Mouse (Mus musculus) liver, embryonic 13.5 days (tissue): ENCODE data around the gene Ppp1r36. TPM values are rescaled to one million over a fixed set of nuclear protein-coding genes. Genes with fewer than 3 reads are reported as not detected.

Source experiments
- ATAC-seq: fragments of 200-750 bp; cut with Nextera tagmentation; 2 replicates; pipeline ENCODE4 v1.8.0; 2017; ENCODE audit warnings: low read depth, mild to moderate bottlenecking, moderate number of reproducible peaks, moderate library complexity
- DNase-seq: peaks from one replicate; pipeline ENCODE4 v3.0.0; 2022
- H3K27ac ChIP-seq: fragments of 300-500 bp; sonication (generic); 2 replicates; pipeline ENCODE4 v1.5.1; 2015; ENCODE audit warnings: moderate library complexity, mild to moderate bottlenecking, inconsistent platforms
- H3K27me3 ChIP-seq: fragments of 300-500 bp; sonication (generic); 2 replicates; pipeline ENCODE4 v1.6.1; 2015; ENCODE audit warnings: mild to moderate bottlenecking, inconsistent platforms
- H3K36me3 ChIP-seq: fragments of 300-500 bp; sonication (generic); 2 replicates; pipeline ENCODE4 v1.6.1; 2015; ENCODE audit warnings: mild to moderate bottlenecking, inconsistent platforms
- H3K4me1 ChIP-seq: fragments of 300-500 bp; sonication (generic); replicated peaks from 2 replicates; pipeline ENCODE4 v1.6.1; 2015; ENCODE audit warnings: inconsistent platforms
- H3K4me2 ChIP-seq: fragments of 300-500 bp; sonication (generic); 2 replicates; pipeline ENCODE4 v1.6.1; 2015; ENCODE audit warnings: inconsistent platforms, mild to moderate bottlenecking, moderate library complexity
- H3K4me3 ChIP-seq: fragments of 300-500 bp; sonication (generic); replicated peaks from 2 replicates; pipeline ENCODE4 v1.5.1; 2015; ENCODE audit warnings: mild to moderate bottlenecking, inconsistent platforms
- H3K9ac ChIP-seq: fragments of 300-500 bp; sonication (generic); 2 replicates; pipeline ENCODE4 v1.6.1; 2015; ENCODE audit warnings: mild to moderate bottlenecking, inconsistent platforms
- H3K9me3 ChIP-seq: fragments of 300-500 bp; sonication (generic); replicated peaks from 2 replicates; pipeline ENCODE4 v1.6.1; 2016; ENCODE audit warnings: inconsistent platforms
- WGBS: fragments of 180-500 bp; shearing (Covaris S2); methylation state at CpG from one replicate; pipeline ENCODE4 v1.1.7; 2015; ENCODE audit not compliant: insufficient replicate concordance; 5-methylcytosine and 5-hydroxymethylcytosine counted together
- polyA plus RNA-seq: library from polyadenylated mRNA; unstranded; fragments of >200 nt; fragmentation: Nextera tagmentation; extraction: Ambion mirVana; gene quantifications from 2 replicates; pipeline ENCODE4 v1.2.1, GENCODE M21; 2015

The Ppp1r36 gene
- polyA plus RNA-seq, 1 experiment from 2014 or later = not detected

DNA sequence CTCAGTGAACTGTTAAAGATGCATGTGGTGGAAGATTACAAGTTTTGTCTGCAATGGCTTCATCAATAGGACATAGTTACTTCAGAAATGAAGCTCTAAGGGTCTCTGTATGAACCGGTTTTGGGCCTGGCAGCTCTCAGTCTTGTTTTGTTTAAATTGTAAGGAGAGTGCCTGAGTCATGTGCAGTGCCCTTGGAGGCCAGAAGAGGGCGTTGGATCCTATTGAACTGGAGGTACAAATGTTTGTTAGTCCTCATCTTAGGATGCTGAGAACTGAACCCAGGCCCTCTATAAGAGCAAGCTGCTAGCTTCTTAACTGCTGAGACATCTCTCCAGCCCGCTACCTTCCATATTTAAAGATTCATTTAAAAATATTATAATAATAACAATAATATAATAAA lies 15.7 kb upstream of the Ppp1r36 start:
- no peak overlapping the region for H3K27ac ChIP-seq
- no peak overlapping the region for H3K4me3 ChIP-seq
- H3K4me1 ChIP-seq = peaks cover 37% of the 10 kb centered on the region
- H3K9ac ChIP-seq = no peak overlapping the region
- ATAC-seq = no peak
- WGBS = 57% methylated on average over 3 of the region's 3 CpGs
- H3K36me3 ChIP-seq = no peaks in the 10 kb centered on the region
- H3K9me3 ChIP-seq = no peaks in the 10 kb centered on the region
- no peak for DNase-seq
- H3K4me2 ChIP-seq = no peak overlapping the region
- H3K27me3 ChIP-seq = peaks cover 27% of the 10 kb centered on the region

DNA sequence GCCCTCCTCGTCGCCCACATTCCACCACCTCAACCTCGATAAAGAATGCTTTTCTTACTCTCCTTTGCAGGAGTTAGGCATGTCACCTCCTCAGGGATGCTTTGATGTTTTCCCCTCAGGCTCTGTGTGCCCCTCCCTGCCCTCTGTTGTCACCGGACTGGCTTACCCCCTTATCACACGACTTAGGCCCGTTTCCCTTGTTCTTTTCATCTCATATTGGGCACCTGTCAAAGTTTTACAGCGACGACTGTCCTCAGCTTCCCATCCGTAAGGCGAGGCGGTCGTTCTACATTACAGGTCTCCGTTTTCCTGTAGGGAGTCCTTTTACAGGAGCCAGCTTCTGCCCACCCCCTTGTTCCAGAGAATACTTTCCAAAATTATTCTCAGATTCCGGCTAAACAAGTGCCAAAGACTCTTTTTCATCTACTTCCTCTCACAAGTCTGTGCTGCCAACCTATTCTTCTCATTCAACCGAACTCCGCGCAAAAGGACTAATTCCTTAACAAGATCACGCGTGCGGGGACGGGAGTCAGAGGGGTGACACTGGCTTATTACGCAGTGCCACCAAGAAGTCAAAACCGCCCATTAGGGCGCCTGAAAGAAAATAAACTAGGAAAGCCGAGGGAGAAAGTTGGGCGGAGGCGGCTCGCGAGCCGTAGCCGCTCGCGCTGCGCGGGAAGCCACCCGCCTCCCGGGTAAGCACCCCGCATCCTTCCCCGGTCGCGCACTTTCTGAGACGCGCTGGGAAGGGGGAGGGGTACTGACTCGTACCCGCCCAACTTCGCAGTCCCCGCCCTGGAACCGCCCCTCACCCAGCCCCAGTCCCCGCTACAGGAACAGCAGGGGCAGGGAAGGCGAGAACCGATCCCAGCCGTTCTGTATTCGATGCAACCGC lies 14.1 kb upstream of the Ppp1r36 start:
- ATAC-seq (peak; percentile 86), DNase-seq (peak; percentile 34)
- Histone ChIP-seq H3K4me1 (peaks cover 37% of the 10 kb centered on the region), H3K27ac (peak overlapping the region; percentile 84), H3K4me3 (peak overlapping the region; percentile 75), H3K27me3 (peaks cover 40% of the 10 kb centered on the region), H3K4me2 (peak overlapping the region; percentile 93), H3K9ac (peak overlapping the region; percentile 77), H3K9me3 (no peaks in the 10 kb centered on the region), H3K36me3 (no peaks in the 10 kb centered on the region)
- 1% methylated on average over 54 of the region's 54 CpGs for WGBS

DNA sequence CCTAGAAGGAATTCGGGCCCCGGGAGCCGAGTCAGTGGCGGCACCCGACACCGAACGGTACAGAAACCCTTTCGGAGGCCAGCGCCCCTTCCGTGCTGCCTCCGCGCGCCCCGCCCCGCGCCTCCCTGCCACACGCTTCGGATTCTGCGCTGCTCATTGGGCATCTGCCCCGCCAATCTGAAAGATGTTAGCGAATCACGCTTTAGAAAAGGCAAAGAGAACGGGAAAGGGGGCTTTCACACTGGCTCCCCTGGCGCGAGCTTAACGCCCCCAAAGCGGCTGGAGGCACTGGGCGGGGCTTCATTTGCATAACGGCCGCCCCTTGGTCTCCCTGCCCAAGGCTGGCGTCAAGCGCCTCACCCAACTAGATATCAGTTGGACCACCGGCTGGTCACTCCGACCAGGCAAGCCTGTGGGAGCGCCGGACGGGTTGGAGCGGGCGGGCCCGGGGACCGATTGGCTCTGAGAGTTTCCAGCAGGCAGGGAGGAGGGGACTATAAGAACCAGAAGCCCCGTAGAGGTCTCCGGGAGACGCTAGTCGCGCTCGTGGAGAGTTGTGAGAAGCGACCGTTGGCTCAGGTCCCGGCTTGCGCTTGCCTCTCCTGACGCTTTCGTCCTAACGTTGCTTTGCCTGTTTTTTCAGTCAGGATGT lies 13.3 kb upstream of the Ppp1r36 start, which contains the start of gene Hspa2:
Gene Hspa2, plus strand, starts transcription at position 291 of the 652 bp plus-strand sequence.
- ATAC-seq (peak; percentile 89), DNase-seq (peak; percentile 98)
- H3K9me3 ChIP-seq = no peaks in the 10 kb centered on the region
- H3K4me3 ChIP-seq = peak within 1 kb of the TSS; percentile 75
- WGBS = under 1% methylated on average over 54 of the region's 54 CpGs
- peak within 1 kb of the TSS; percentile 84 for H3K27ac ChIP-seq
- peak within 1 kb of the TSS; percentile 93 for H3K4me2 ChIP-seq
- H3K27me3 ChIP-seq = peaks cover 47% of the 10 kb centered on the region
- peaks cover 37% of the 10 kb centered on the region for H3K4me1 ChIP-seq
- H3K36me3 ChIP-seq = no peaks in the 10 kb centered on the region
- H3K9ac ChIP-seq = peak within 1 kb of the TSS; percentile 77

DNA sequence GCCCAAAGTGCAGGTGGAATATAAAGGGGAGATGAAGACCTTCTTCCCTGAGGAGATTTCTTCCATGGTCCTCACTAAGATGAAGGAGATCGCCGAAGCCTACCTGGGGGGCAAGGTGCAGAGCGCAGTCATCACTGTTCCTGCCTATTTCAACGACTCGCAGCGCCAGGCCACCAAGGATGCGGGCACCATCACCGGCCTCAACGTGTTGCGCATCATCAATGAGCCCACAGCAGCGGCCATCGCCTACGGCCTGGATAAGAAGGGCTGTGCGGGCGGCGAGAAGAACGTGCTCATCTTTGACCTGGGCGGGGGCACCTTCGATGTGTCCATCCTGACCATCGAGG lies 12.5 kb upstream of the Ppp1r36 start:
- Histone ChIP-seq H3K9me3 (no peaks in the 10 kb centered on the region), H3K4me1 (peaks cover 37% of the 10 kb centered on the region), H3K4me3 (peak overlapping the region; percentile 75), H3K9ac (peak overlapping the region; percentile 77), H3K27me3 (peaks cover 49% of the 10 kb centered on the region), H3K27ac (no peak overlapping the region), H3K4me2 (peak overlapping the region; percentile 93), H3K36me3 (no peaks in the 10 kb centered on the region)
- 10% methylated on average over 20 of the region's 20 CpGs for WGBS
- DNase-seq = no peak
- ATAC-seq = no peak

DNA sequence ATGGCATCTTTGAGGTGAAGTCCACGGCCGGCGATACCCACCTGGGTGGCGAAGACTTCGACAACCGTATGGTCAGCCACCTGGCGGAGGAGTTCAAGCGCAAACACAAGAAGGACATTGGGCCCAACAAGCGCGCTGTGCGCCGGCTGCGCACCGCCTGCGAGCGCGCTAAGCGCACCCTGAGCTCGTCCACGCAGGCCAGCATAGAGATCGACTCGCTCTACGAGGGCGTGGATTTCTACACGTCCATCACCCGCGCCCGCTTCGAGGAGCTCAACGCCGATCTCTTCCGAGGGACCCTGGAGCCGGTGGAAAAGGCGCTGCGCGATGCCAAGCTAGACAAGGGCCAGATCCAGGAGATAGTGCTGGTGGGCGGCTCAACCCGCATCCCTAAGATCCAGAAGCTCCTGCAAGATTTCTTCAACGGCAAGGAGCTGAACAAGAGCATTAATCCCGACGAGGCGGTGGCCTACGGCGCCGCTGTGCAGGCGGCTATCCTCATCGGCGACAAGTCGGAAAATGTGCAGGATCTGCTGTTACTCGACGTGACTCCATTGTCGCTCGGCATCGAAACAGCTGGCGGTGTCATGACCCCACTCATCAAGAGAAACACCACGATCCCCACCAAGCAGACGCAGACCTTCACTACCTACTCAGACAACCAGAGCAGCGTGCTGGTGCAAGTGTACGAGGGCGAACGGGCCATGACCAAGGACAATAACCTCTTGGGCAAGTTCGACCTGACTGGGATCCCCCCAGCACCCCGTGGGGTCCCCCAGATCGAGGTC lies 12.0 kb upstream of the Ppp1r36 start:
- Histone ChIP-seq H3K27me3 (peaks cover 49% of the 10 kb centered on the region), H3K36me3 (no peaks in the 10 kb centered on the region), H3K27ac (no peak overlapping the region)

DNA sequence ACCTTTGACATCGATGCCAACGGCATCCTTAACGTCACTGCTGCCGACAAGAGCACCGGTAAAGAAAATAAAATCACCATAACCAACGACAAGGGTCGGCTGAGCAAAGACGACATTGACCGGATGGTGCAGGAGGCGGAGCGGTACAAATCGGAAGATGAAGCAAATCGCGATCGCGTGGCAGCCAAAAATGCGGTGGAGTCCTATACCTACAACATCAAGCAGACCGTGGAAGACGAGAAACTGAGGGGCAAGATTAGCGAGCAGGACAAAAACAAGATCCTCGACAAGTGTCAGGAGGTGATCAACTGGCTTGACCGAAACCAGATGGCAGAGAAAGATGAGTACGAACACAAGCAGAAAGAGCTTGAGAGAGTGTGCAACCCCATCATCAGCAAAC lies 11.4 kb upstream of the Ppp1r36 start:
- DNase-seq = no peak
- H3K36me3 ChIP-seq = no peaks in the 10 kb centered on the region
- peak overlapping the region; percentile 93 for H3K4me2 ChIP-seq
- no peak overlapping the region for H3K27ac ChIP-seq
- peaks cover 35% of the 10 kb centered on the region for H3K4me1 ChIP-seq
- 3% methylated on average over 23 of the region's 23 CpGs for WGBS
- H3K27me3 ChIP-seq = peaks cover 49% of the 10 kb centered on the region
- no peaks in the 10 kb centered on the region for H3K9me3 ChIP-seq
- peak overlapping the region; percentile 75 for H3K4me3 ChIP-seq
- peak overlapping the region; percentile 26; the same call in 1 of the 2 replicates for H3K9ac ChIP-seq
- ATAC-seq = no peak

More for the DNA sequence above, 12.0 kb upstream of the Ppp1r36 start:
- peak overlapping the region; percentile 75 for H3K4me3 ChIP-seq
- WGBS = 7% methylated on average over 64 of the region's 64 CpGs
- H3K9me3 ChIP-seq = no peaks in the 10 kb centered on the region
- peaks cover 37% of the 10 kb centered on the region for H3K4me1 ChIP-seq
- peak overlapping the region; percentile 93 for H3K4me2 ChIP-seq
- ATAC-seq = no peak
- peak overlapping the region; percentile 26; the same call in 1 of the 2 replicates for H3K9ac ChIP-seq
- peak; percentile 15 for DNase-seq

DNA sequence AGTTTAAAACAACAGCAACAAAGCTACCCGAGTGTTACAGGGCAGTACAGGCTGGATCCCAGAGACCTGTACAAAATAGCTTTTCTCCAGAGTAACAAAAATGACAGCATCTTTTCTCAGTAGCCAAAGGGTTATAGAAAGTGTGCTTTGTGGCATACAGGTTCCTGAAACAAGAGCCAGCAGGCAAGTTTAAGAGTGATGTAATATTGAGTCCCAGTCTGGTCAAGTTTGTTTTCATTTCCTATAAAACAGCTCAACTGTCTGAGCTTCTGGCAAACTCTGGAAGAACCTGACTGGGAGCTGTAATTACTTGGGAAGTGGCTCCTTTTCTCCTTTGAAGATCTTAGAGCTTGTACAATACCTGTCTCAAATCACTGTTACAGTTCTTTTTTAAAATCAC lies 10.2 kb upstream of the Ppp1r36 start:
- DNase-seq (no peak), ATAC-seq (no peak)
- H3K4me3 ChIP-seq = no peak overlapping the region
- peaks cover 49% of the 10 kb centered on the region for H3K27me3 ChIP-seq
- no peak overlapping the region for H3K27ac ChIP-seq
- peaks cover 29% of the 10 kb centered on the region for H3K4me1 ChIP-seq
- no peaks in the 10 kb centered on the region for H3K36me3 ChIP-seq
- no peak overlapping the region for H3K9ac ChIP-seq
- WGBS = 44% methylated on average over 1 of the region's 1 CpGs
- H3K4me2 ChIP-seq = no peak overlapping the region
- H3K9me3 ChIP-seq = no peaks in the 10 kb centered on the region

DNA sequence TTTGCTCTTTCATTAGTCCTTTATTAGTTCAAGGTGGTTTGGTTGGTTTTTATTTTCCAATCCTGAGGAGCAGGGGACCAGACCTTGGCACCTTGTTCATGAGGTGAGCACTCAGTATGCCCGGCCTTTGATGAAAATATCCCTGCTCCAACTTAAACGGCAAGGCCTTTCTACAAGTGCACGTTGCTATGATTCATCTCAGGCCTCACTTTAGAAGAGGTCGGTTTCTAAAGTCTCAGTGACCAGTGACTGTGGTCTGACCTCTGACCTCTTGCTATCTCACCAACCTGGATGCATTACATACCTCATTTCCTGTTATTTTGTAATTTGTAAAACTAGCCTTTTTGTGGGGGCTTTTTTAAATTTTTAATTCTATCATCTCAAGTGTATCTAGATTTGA lies 8.2 kb upstream of the Ppp1r36 start:
- DNase-seq (no peak), ATAC-seq (no peak)
- Histone ChIP-seq H3K9ac (no peak overlapping the region), H3K4me3 (no peak overlapping the region), H3K4me1 (peaks cover 17% of the 10 kb centered on the region), H3K27ac (no peak overlapping the region), H3K4me2 (no peak overlapping the region), H3K36me3 (no peaks in the 10 kb centered on the region), H3K9me3 (no peaks in the 10 kb centered on the region), H3K27me3 (peaks cover 47% of the 10 kb centered on the region)
- 55% methylated on average over 4 of the region's 4 CpGs for WGBS

DNA sequence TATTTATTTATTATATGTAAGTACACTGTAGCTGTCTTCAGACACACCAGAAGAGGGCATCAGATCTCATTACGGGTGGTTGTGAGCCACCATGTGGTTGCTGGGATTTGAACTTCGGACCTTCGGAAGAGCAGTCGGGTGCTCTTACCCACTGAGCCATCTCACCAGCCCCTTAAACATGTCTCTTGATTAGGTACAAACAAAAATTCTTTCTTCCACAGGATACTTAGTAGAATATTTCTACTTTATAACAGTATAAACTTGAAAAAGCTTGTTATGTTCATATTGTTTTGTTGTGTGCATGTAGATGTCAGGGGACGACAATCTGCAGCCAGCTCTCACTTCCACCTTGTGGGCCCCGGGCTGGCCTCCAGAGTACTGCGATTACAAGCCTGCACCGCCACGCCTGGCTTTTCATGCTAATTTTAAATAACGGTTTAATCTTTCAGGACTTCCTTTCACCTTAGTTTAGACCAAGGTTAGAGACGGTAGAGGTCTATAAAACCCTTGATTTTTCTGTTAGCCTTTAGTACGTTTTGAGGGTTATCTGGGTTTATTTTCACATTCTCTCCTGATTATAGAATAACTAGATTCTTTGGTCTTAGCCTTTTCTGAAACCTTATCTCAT lies 1.8 kb upstream of the Ppp1r36 start:
- Histone ChIP-seq H3K36me3 (no peaks in the 10 kb centered on the region), H3K4me2 (no peak overlapping the region), H3K4me1 (peaks cover 13% of the 10 kb centered on the region), H3K27me3 (peaks cover 30% of the 10 kb centered on the region), H3K9ac (no peak overlapping the region), H3K9me3 (peaks cover 5% of the 10 kb centered on the region; the same call in 1 of the 2 replicates), H3K27ac (no peak overlapping the region), H3K4me3 (no peak overlapping the region)
- 55% methylated on average over 12 of the region's 12 CpGs for WGBS
- no peak for DNase-seq
- no peak for ATAC-seq

DNA sequence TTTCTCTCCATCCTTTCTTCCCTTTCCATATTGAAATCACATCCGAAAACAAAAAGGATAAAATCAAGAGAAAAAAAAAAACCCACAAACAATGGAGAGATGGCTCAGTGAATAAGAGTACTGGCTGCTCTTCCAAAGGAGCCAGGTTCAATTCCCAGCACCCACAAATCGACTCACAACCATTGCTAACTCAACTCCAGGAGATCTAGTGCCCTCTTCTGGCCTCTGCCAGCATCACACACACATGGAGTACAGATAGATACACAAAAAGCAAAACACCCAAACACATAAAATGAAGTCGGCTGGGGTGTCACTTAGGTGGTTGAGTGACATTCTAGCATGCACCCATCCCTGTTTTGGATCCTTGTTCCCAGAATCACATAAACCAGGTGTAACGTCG lies 1.0 kb downstream of the Ppp1r36 start:
- H3K9me3 ChIP-seq = peaks cover 5% of the 10 kb centered on the region; the same call in 1 of the 2 replicates
- ATAC-seq = no peak
- DNase-seq = no peak
- peaks cover 13% of the 10 kb centered on the region for H3K4me1 ChIP-seq
- H3K4me2 ChIP-seq = no peak overlapping the region
- no peak overlapping the region for H3K27ac ChIP-seq
- peaks cover 30% of the 10 kb centered on the region for H3K27me3 ChIP-seq
- no peaks in the 10 kb centered on the region for H3K36me3 ChIP-seq
- H3K9ac ChIP-seq = no peak overlapping the region
- no peak overlapping the region for H3K4me3 ChIP-seq
- 76% methylated on average over 5 of the region's 5 CpGs for WGBS
